Mouse (Mus musculus) CD8-positive naive resting alpha-beta T cell, adult 2 months (primary cell): ENCODE results near the gene Spin1.
"Not testable (repeated sequence)": the region's sequence is repeated elsewhere in the genome, so short reads cannot be mapped to it uniquely, and the experiment has no call there.

Source experiments
- DNase-seq, 2 experiments: peaks; one replicate each; pipeline ENCODE4 v3.0.0; 2022; ENCODE audit warnings: low read depth in 2 of 2, low spot score in 2 of 2

Gene Spin1

DNA sequence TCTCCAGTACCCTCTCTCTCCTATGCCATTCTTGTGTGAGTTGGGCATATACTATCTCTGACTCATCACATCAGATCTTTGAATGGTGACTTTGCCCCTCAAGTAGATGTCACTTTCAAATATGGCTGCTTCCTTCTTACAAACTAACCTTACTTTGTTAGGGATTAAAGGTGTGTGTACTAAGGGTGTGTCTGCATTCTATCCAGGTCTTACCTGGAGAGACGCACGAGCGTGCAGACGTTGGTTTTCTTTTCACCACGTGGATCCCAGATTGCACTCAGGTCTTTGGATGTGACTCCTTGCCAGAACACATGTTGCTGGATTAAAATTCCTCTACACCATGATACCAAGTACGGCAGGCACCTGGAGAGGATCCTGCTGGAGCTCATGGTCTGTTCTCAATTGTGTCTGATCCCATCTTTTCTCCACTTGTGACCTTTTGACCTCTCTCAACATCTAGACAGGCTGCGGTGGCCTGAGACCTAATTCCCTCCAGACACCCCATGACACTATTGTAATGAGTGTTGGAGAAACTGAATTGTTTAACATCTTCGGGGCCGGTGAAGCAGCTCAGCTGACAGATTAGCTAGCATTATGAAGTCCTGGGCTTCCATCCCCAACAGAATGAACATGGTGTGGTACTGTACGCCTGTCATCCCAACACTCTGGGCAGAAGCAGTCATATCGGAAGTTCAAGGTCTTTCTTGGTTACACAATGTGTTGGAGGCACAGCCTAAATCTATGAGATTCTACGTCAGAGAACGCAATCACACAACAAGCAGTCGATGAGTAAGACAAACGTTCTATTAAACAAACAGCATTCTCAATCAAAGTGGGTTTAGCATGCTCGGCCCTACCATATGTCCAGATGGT, 6.1 kb upstream of the Spin1 start:
- DNase-seq = no peak

DNA sequence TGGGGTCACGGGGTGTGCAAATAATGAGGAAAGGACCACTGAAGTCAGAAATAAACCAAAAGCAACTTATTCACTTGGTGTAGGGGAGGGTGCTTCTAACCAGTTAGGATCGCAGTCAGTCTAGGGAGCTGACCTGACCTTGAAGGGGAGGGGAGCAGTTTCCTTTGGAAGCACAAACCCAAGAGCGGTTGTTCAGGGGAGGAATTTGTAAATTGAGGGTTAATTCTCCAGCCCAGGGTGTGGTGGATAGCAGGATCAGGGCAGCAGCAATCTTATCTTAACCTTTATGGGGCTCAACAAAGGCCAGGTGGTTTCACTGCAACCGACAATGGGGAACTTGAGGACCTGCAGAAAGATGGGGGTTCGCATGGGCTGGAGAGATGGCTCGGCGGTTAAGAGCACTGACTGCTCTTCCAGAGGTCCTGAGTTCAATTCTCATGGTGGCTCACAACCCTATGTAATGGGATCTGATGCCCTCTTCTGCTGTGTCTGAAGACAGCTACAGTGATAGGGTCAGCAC, 5.4 kb upstream of the Spin1 start:
- DNase-seq = no peak

GRCm38 (mm10) chr13:51096644-51097043, 4.0 kb upstream of the Spin1 start:
- no peak for DNase-seq

GRCm38 (mm10) chr13:51099560-51100232, 984 bp upstream of the Spin1 start:
- no peak for DNase-seq

GRCm38 (mm10) chr13:51101016-51101776, 516 bp downstream of the Spin1 start:
- DNase-seq = peak; percentile 67 to 69

DNA sequence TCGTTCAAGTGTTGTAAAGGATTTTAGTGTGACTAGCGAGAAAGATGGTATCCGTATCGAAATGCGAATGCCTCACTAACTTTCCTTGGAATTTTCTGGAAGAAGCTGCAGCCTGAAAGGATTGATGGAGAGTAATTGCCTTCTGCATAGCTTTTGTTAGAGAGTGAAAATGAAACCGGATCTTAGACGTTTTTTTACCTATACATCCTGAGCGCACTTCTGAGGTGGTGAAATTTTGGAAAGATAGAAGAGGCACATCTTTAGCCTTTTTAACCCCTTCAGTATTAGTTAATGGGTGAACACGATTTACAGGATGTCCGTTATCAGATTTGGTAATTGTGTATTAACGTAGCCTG, 1.1 kb downstream of the Spin1 start:
- DNase-seq = no peak

- DNase-seq = no peak
Measured at GRCm38 (mm10) chr13:51103111-51103725, 2.5 kb downstream of the Spin1 start.

- no peak for DNase-seq
Measured at GRCm38 (mm10) chr13:51103861-51104650, 3.4 kb downstream of the Spin1 start.

- DNase-seq = no peak
Measured at GRCm38 (mm10) chr13:51105861-51106655, 5.4 kb downstream of the Spin1 start.

DNA sequence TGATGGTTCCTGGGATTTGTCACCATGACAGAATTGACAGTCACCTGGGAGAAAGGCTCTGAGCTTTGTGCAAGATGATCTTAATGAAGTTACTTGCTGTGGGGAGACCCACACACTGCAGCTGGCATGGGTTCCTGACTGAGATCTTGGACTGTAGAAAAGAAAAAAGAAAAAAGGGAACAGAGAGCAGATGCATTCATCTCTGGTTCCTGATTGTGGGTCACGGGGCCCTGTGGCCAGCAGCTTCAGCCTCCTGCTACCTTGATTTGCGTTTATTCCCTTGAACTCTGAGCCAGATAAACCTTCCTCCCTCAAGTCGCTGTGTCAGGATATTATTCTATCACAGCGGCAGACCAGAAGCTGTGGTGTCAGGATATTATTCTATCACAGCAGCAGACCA, 6.1 kb downstream of the Spin1 start:
- no peak for DNase-seq

DNA sequence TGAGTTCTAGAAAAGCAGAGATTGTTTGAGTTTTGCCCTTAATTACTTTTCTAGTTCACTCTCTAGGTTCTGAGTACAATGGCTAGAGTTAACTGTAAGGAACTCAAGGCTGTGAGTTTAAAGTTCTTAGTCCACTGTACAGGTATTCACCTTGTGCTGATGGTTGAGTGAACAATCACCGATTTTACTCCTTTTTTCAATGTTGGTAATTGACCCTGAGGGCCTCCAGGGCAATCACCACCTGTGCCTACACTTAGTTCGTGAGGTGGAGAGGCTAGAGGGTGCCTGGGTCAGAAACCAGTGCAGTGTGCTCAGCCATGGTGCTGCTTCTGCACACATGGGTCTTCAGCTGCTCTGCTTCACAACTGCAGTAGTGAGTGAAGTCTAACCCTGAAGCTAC, 8.8 kb downstream of the Spin1 start:
- DNase-seq = no peak

- not testable (repeated sequence) for DNase-seq
Measured at GRCm38 (mm10) chr13:51114398-51114797, 13.7 kb downstream of the Spin1 start.

DNA sequence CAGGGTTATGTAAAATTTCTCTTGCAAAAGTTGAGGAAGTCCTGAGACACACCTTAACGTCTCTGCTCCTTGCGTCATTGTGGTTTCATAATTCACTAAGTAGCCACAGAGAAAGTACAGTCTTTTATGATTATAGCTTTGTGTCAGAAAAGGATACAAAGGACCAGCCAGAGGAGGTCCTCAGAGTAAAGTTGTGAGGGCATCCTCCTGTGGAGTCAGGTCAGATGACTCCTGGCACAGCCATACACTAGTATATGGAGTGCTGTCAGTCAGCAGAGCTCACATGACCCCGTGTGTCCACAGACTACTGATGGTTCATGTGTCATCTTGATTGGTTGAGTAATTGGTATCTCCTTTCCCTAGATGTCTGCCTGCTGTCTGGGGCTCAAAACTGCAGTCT, 15.1 kb downstream of the Spin1 start:
- peak; percentile 33 to 39 for DNase-seq

GRCm38 (mm10) chr13:51120734-51121133, 20.1 kb downstream of the Spin1 start:
- no peak for DNase-seq

- DNase-seq = no peak
Measured at GRCm38 (mm10) chr13:51121966-51122365, 21.3 kb downstream of the Spin1 start.

DNA sequence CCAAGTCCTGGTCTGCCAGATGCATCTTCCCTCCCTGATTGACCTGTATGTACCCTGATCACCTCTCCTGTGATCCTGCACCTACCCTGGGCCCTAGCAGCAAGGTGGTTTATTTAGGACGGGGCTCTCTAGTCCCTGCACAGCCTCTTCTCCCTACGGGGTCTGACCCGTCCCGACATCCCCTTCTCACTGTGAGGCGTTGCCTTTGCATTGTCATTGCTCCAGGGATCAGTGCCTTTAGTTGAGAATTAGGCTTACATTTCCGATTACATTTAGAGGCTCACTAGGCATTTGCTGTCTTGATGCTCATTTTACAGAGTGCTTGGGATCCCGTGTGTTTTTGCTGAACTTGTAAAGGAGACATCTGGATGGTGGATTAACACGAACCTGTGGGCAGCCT, 22.1 kb downstream of the Spin1 start:
- DNase-seq = no peak

DNA sequence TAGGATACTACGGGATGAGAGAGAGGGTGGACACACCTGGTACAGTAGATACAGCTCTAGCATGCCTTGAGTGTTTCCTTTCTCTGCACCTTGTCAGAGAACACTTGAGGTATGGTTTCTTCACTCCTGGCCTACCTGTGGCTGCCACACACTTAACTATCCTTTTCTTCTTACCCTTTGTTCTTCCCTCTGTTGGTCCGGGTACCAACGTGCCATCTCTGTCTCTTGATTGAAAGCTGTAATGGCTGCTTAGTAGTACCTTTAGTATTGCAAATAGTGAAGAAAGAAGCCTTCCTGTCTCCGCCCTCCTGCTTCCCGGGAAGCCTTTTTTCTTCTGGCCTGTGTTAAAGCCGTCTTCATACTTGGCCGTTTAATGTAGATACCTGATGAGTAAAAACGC, 24.7 kb downstream of the Spin1 start:
- DNase-seq = no peak

GRCm38 (mm10) chr13:51127906-51128305, 27.2 kb downstream of the Spin1 start:
- no peak for DNase-seq

DNA sequence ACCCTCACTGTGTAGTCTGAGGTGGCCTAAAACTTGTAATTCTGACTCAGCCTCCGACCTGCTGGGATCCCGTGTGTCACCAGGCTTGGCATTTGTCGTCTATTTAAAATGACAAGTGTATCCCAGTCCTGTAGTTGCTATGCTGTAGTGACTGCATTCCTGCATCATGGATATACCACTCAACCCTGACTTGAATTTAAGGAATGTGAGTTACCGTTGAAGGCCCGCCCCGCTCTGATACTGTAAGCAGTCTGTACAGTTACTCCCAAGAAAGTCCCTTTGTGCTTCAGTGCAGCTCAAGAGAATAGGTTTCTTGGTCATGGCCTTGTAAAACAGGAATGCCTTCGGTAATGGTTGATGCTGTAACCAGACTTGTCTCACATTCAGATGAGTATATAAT, 27.7 kb downstream of the Spin1 start:
- no peak for DNase-seq

DNA sequence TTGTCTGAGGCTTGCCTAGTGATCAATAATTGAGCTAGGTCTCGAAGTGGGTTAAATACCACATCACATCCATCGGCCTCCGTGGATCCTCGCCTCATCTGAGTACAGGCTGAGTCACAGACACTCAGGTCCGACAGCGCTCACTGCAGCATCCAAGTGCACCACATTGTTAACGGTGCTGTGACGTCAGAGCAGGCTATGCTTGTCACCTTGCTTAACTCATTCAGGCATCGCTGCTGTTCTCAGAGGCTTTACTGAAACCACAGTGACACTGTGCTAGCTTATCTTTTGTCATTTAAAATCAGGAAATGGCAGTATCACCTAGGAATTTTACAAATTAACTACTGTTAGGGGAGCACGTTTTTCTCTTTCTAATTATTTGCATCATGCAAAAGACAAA, 30.5 kb downstream of the Spin1 start:
- no peak for DNase-seq
